Mouse (Mus musculus) cortical plate, adult 2 months (tissue): ENCODE data around the gene Spock1.

Experiments used
- CTCF ChIP-seq: fragments of 200-500 bp; IDR thresholded peaks from 2 replicates; pipeline ENCODE4 v1.5.1; 2011; ENCODE audit warnings: mild to moderate bottlenecking, control low read depth, low read length; ENCODE audit not compliant: insufficient read depth; ENCODE audit errors: extremely low read depth
- POLR2A ChIP-seq: fragments of 200-500 bp; IDR thresholded peaks from 2 replicates; pipeline ENCODE4 v1.6.1; 2011; ENCODE audit warnings: mild to moderate bottlenecking, low read length, control low read depth; ENCODE audit not compliant: insufficient read depth; ENCODE audit errors: extremely low read depth

GRCm38 (mm10) chr13:57450189-57450821, 457.8 kb downstream of the Spock1 start:
- no peak for TF ChIP-seq CTCF
- no peak for TF ChIP-seq POLR2A
